Mouse (Mus musculus) liver, postnatal 0 days (tissue): ENCODE results near the gene Inhbb.

Source experiments
- CTCF ChIP-seq: sonication (generic); IDR thresholded peaks from 2 replicates; pipeline ENCODE4 v1.5.1; 2016; ENCODE audit warnings: antibody characterized with exemption, low read depth
- EP300 ChIP-seq: IDR thresholded peaks from 2 replicates; pipeline ENCODE4 v1.6.1; 2016; ENCODE audit warnings: antibody characterized with exemption, low read depth, mild to moderate bottlenecking

GRCm38 (mm10) chr1:119391311-119391710 lies 30.7 kb downstream of the Inhbb start:
- TF ChIP-seq CTCF (no peak), EP300 (no peak)
